Mouse (Mus musculus) MEL (cell line): Measurements from ENCODE around the gene Sytl3. TPM values are rescaled to one million over a fixed set of nuclear protein-coding genes. Genes with fewer than 3 reads are reported as not detected.

Experiments
- DNase-seq: peaks from one replicate; pipeline ENCODE4 v3.0.0; 2011; ENCODE audit warnings: low read depth, low spot score
- H3K27ac ChIP-seq: 2 replicates; pipeline ENCODE4 v1.5.1; 2012; ENCODE audit warnings: low read depth, mild to moderate bottlenecking, control low read depth, low read length, moderate library complexity; ENCODE audit not compliant: control insufficient read depth
- H3K27me3 ChIP-seq, 2 experiments: fragments of 150-350 bp in 1 of 2; sonication (generic) in 1 of 2; 2 replicates each; pipeline ENCODE4 v1.6.1; 2012; ENCODE audit warnings: low read length in 2 of 2, mild to moderate bottlenecking in 2 of 2, improper control_type of control experiment in 1 of 2, moderate library complexity in 1 of 2; ENCODE audit not compliant: insufficient read depth in 2 of 2, control insufficient read depth in 1 of 2
- H3K36me3 ChIP-seq, 2 experiments: 2 replicates each; pipeline ENCODE4 v1.6.1; 2012 to 2014; ENCODE audit warnings: low read length in 2 of 2, improper control_type of control experiment in 1 of 2, inconsistent platforms in 1 of 2, mild to moderate bottlenecking in 1 of 2; ENCODE audit not compliant: insufficient read depth in 2 of 2, control insufficient read depth in 1 of 2
- H3K4me1 ChIP-seq, 2 experiments: fragments of 150-350 bp in 1 of 2; sonication (generic) in 1 of 2; 2 replicates each; pipeline ENCODE4 v1.6.1; 2012; ENCODE audit warnings: low read length in 2 of 2, improper control_type of control experiment in 1 of 2, mild to moderate bottlenecking in 1 of 2; ENCODE audit not compliant: insufficient read depth in 2 of 2, control insufficient read depth in 1 of 2
- H3K4me3 ChIP-seq, 2 experiments: fragments of 150-350 bp in 1 of 2; sonication (generic) in 1 of 2; 2 replicates each; pipeline ENCODE4 v1.5.1; 2012; ENCODE audit warnings: low read depth in 2 of 2, low read length in 2 of 2, mild to moderate bottlenecking in 2 of 2, moderate library complexity in 2 of 2, control low read depth in 1 of 2, improper control_type of control experiment in 1 of 2; ENCODE audit not compliant: control insufficient read depth in 1 of 2, insufficient read depth in 1 of 2
- H3K79me2 ChIP-seq: 2 replicates; pipeline ENCODE4 v1.6.1; 2012; ENCODE audit warnings: mild to moderate bottlenecking, low read length, moderate library complexity; ENCODE audit not compliant: control insufficient read depth, poor library complexity, insufficient read depth
- H3K9ac ChIP-seq: 2 replicates; pipeline ENCODE4 v1.6.1; 2012; ENCODE audit warnings: low read depth, mild to moderate bottlenecking, control low read depth, low read length, moderate library complexity; ENCODE audit not compliant: control insufficient read depth, poor library complexity, severe bottlenecking
- H3K9me3 ChIP-seq: fragments of 150-350 bp; sonication (generic); replicated peaks from 2 replicates; pipeline ENCODE4 v1.6.1; 2012; ENCODE audit warnings: mild to moderate bottlenecking, low read length, improper control_type of control experiment, moderate library complexity; ENCODE audit not compliant: insufficient read depth
- CHD2 ChIP-seq: IDR thresholded peaks from 2 replicates; pipeline ENCODE4 v1.6.1; 2011; ENCODE audit warnings: low read length, improper control_type of control experiment
- CTCF ChIP-seq, 3 experiments: IDR thresholded peaks in 2 of 3; conservative IDR thresholded peaks in 1 of 3; 2 replicates each; pipeline ENCODE4 v1.5.1; 2011 to 2012; ENCODE audit warnings: low read length in 3 of 3, low read depth in 2 of 3, mild to moderate bottlenecking in 2 of 3, improper control_type of control experiment in 1 of 3, inconsistent platforms in 1 of 3, mixed read lengths in 1 of 3, moderate library complexity in 1 of 3; ENCODE audit not compliant: control insufficient read depth in 1 of 3, insufficient read depth in 1 of 3, poor library complexity in 1 of 3, severe bottlenecking in 1 of 3
- ELF1 ChIP-seq: IDR thresholded peaks from 2 replicates; pipeline ENCODE4 v1.6.1; 2014; ENCODE audit warnings: low read depth, mild to moderate bottlenecking, inconsistent platforms, low read length, improper control_type of control experiment, moderate library complexity
- ETS1 ChIP-seq: IDR thresholded peaks from 2 replicates; pipeline ENCODE4 v1.6.1; 2012; ENCODE audit warnings: low read depth, mild to moderate bottlenecking, inconsistent platforms, low read length, improper control_type of control experiment, moderate library complexity
- GABPA ChIP-seq: IDR thresholded peaks from 2 replicates; pipeline ENCODE4 v1.6.1; 2012; ENCODE audit warnings: low read depth, mild to moderate bottlenecking, inconsistent platforms, low read length, improper control_type of control experiment, moderate library complexity
- GATA1 ChIP-seq: IDR thresholded peaks from 2 replicates; pipeline ENCODE4 v1.6.1; 2011; ENCODE audit warnings: low read depth, low read length, improper control_type of control experiment
- HCFC1 ChIP-seq: IDR thresholded peaks from 2 replicates; pipeline ENCODE4 v1.6.1; 2012; ENCODE audit warnings: low read depth, mild to moderate bottlenecking, inconsistent platforms, low read length, improper control_type of control experiment, moderate library complexity
- JUND ChIP-seq: IDR thresholded peaks from 2 replicates; pipeline ENCODE4 v1.6.1; 2011; ENCODE audit warnings: low read depth, mild to moderate bottlenecking, improper control_type of control experiment, low read length
- KAT2A ChIP-seq: conservative IDR thresholded peaks from 2 replicates; pipeline ENCODE4 v1.6.1; 2012; ENCODE audit warnings: low read depth, low read length, improper control_type of control experiment, inconsistent platforms
- MAFK ChIP-seq: IDR thresholded peaks from 2 replicates; pipeline ENCODE4 v1.6.1; 2011; ENCODE audit warnings: low read depth, mild to moderate bottlenecking, low read length, improper control_type of control experiment, borderline replicate concordance
- MAX ChIP-seq: IDR thresholded peaks from 2 replicates; pipeline ENCODE4 v1.6.1; 2011; ENCODE audit warnings: low read length, improper control_type of control experiment
- MAZ ChIP-seq: IDR thresholded peaks from 2 replicates; pipeline ENCODE4 v1.6.1; 2012; ENCODE audit warnings: low read depth, mild to moderate bottlenecking, inconsistent platforms, low read length, improper control_type of control experiment
- MXI1 ChIP-seq: IDR thresholded peaks from 2 replicates; pipeline ENCODE4 v1.6.1; 2011; ENCODE audit warnings: mild to moderate bottlenecking, low read depth, low read length, improper control_type of control experiment
- NELFE ChIP-seq: IDR thresholded peaks from 2 replicates; pipeline ENCODE4 v1.6.1; 2011; ENCODE audit warnings: low read depth, low read length, improper control_type of control experiment
- POLR2A ChIP-seq, 2 experiments: IDR thresholded peaks; 2 replicates each; pipeline ENCODE4 v1.6.1; 2011 to 2012; ENCODE audit warnings: low read length in 2 of 2, mild to moderate bottlenecking in 2 of 2, control low read depth in 1 of 2, improper control_type of control experiment in 1 of 2, low read depth in 1 of 2, moderate library complexity in 1 of 2; ENCODE audit not compliant: control insufficient read depth in 1 of 2, insufficient read depth in 1 of 2, poor library complexity in 1 of 2
- POLR2AphosphoS2 ChIP-seq: IDR thresholded peaks from 2 replicates; pipeline ENCODE4 v1.6.1; 2011; ENCODE audit warnings: low read length, improper control_type of control experiment
- RAD21 ChIP-seq: IDR thresholded peaks from 2 replicates; pipeline ENCODE4 v1.6.1; 2011; ENCODE audit warnings: mild to moderate bottlenecking, low read depth, low read length, improper control_type of control experiment
- RCOR1 ChIP-seq: IDR thresholded peaks from 2 replicates; pipeline ENCODE4 v1.6.1; 2012; ENCODE audit warnings: low read depth, mild to moderate bottlenecking, inconsistent platforms, low read length, improper control_type of control experiment
- SIN3A ChIP-seq: IDR thresholded peaks from 2 replicates; pipeline ENCODE4 v1.6.1; 2012; ENCODE audit warnings: low read length, improper control_type of control experiment, inconsistent platforms
- TAL1 ChIP-seq: IDR thresholded peaks from 2 replicates; pipeline ENCODE4 v1.6.1; 2012; ENCODE audit warnings: mild to moderate bottlenecking, inconsistent platforms, low read length, moderate library complexity, mixed read lengths
- TBP ChIP-seq: IDR thresholded peaks from 2 replicates; pipeline ENCODE4 v1.8.0; 2011; ENCODE audit warnings: low read depth, low read length, improper control_type of control experiment
- UBTF ChIP-seq: IDR thresholded peaks from 2 replicates; pipeline ENCODE4 v1.6.1; 2012; ENCODE audit warnings: low read depth, mild to moderate bottlenecking, inconsistent platforms, low read length, improper control_type of control experiment, moderate library complexity, borderline replicate concordance; ENCODE audit not compliant: insufficient read depth
- ZC3H11A ChIP-seq: IDR thresholded peaks from 2 replicates; pipeline ENCODE4 v1.6.1; 2012; ENCODE audit warnings: low read depth, mild to moderate bottlenecking, inconsistent platforms, low read length, improper control_type of control experiment
- ZMIZ1 ChIP-seq: IDR thresholded peaks from 2 replicates; pipeline ENCODE4 v1.6.1; 2012; ENCODE audit warnings: low read depth, mild to moderate bottlenecking, inconsistent platforms, low read length, improper control_type of control experiment, moderate library complexity
- polyA plus RNA-seq, 2 experiments: library from polyadenylated mRNA; stranded (reverse) in 1 of 2; unstranded in 1 of 2; fragments of >175 nt in 1 of 2; fragments of >200 nt in 1 of 2; gene quantifications; 2 replicates each; pipeline versions ENCODE4 v1.2.1 to v1.2.4; 2012; ENCODE audit warnings: low replicate concordance in 2 of 2, low read depth in 1 of 2; ENCODE audit not compliant: insufficient read length in 2 of 2, insufficient read depth in 1 of 2, missing spikeins in 1 of 2
- total RNA-seq: library from RNA; depleted of rRNA; stranded (reverse); fragments of 300-350 nt; gene quantifications from 2 replicates; pipeline ENCODE4 v1.2.3, GENCODE M21; 2012

Sytl3 gene
- total and polyA plus RNA-seq, 3 experiments = not detected

- H3K79me2 ChIP-seq = peaks cover 43% of the 10 kb centered on the region
- peaks cover 8% of the 10 kb centered on the region in 2 experiments; a peak in 3 of 4 replicates for H3K4me1 ChIP-seq
- H3K4me3 ChIP-seq = no peak overlapping the region
- no peaks in the 10 kb centered on the region for H3K9me3 ChIP-seq
- no peak overlapping the region for H3K27ac ChIP-seq
- TF ChIP-seq NELFE = no peak
- TF ChIP-seq MAX = no peak
- no peak for TF ChIP-seq JUND
- no peak for TF ChIP-seq POLR2A (IDR thresholded peaks at IDR 0.05; ENCODE audit: control insufficient read depth in 1 of 2, insufficient read depth in 1 of 2, low read depth in 1 of 2, low read length in 2 of 2, poor library complexity in 1 of 2)
- no peak for TF ChIP-seq SIN3A
- TF ChIP-seq CTCF (IDR thresholded peaks at IDR 0.05 in 2 of 3, conservative IDR thresholded peaks at IDR 0.05 in 1 of 3; ENCODE audit: control insufficient read depth in 1 of 3, insufficient read depth in 1 of 3, low read depth in 2 of 3, low read length in 3 of 3, poor library complexity in 1 of 3, severe bottlenecking in 1 of 3) = no peak
- no peak overlapping the region for H3K9ac ChIP-seq
- no peak for DNase-seq
- peaks cover 0 to 10% of the 10 kb centered on the region in 2 experiments; a peak in 3 of 4 replicates for H3K36me3 ChIP-seq
- no peaks in the 10 kb centered on the region for H3K27me3 ChIP-seq
Observed at GRCm38 (mm10) chr17:6775671-6776070, 116.8 kb downstream of the Sytl3 start.

GRCm38 (mm10) chr17:6776123-6776522 lies 117.2 kb downstream of the Sytl3 start:
- Histone ChIP-seq H3K27ac (no peak overlapping the region), H3K9me3 (no peaks in the 10 kb centered on the region), H3K4me1 (peaks cover 9% of the 10 kb centered on the region in 2 experiments; a peak in 3 of 4 replicates), H3K4me3 (no peak overlapping the region), H3K27me3 (no peaks in the 10 kb centered on the region), H3K36me3 (peaks cover 0 to 14% of the 10 kb centered on the region in 2 experiments; a peak in 3 of 4 replicates), H3K9ac (no peak overlapping the region), H3K79me2 (peaks cover 45% of the 10 kb centered on the region)
- no peak for TF ChIP-seq KAT2A
- no peak for TF ChIP-seq SIN3A
- no peak for TF ChIP-seq POLR2AphosphoS2
- no peak for TF ChIP-seq MXI1
- DNase-seq = no peak

- TF ChIP-seq MAZ = no peak
- no peak for TF ChIP-seq UBTF
- TF ChIP-seq ZMIZ1 = no peak
- no peak for TF ChIP-seq CTCF (IDR thresholded peaks at IDR 0.05 in 2 of 3, conservative IDR thresholded peaks at IDR 0.05 in 1 of 3; ENCODE audit: control insufficient read depth in 1 of 3, insufficient read depth in 1 of 3, low read depth in 2 of 3, low read length in 3 of 3, poor library complexity in 1 of 3, severe bottlenecking in 1 of 3)
- TF ChIP-seq GABPA = no peak
- no peak for TF ChIP-seq SIN3A
- no peak for TF ChIP-seq RCOR1
- no peak for TF ChIP-seq GATA1
- TF ChIP-seq TAL1 = no peak
- TF ChIP-seq TBP = no peak
- TF ChIP-seq JUND = no peak
- no peak for TF ChIP-seq ZC3H11A
- TF ChIP-seq POLR2AphosphoS2 = no peak
- no peak for TF ChIP-seq MAFK
- TF ChIP-seq ETS1 = no peak
- TF ChIP-seq CHD2 = no peak
- no peak for TF ChIP-seq POLR2A (IDR thresholded peaks at IDR 0.05; ENCODE audit: control insufficient read depth in 1 of 2, insufficient read depth in 1 of 2, low read depth in 1 of 2, low read length in 2 of 2, poor library complexity in 1 of 2)
- TF ChIP-seq HCFC1 = no peak
- TF ChIP-seq RAD21 = no peak
- no peak for TF ChIP-seq ELF1
- TF ChIP-seq, all 39 proteins: peak for 0
- no peak overlapping the region for H3K9ac ChIP-seq
- peaks cover 9% of the 10 kb centered on the region in 2 experiments; a peak in 3 of 4 replicates for H3K4me1 ChIP-seq
Observed at GRCm38 (mm10) chr17:6776576-6776975, 117.7 kb downstream of the Sytl3 start.

More at GRCm38 (mm10) chr17:6776576-6776975, 117.7 kb downstream of the Sytl3 start:
- Histone ChIP-seq H3K36me3 (peaks cover 0 to 14% of the 10 kb centered on the region in 2 experiments; a peak in 3 of 4 replicates), H3K27ac (no peak overlapping the region), H3K79me2 (peaks cover 43% of the 10 kb centered on the region), H3K27me3 (no peaks in the 10 kb centered on the region), H3K9me3 (no peaks in the 10 kb centered on the region), H3K4me3 (no peak overlapping the region)
- no peak for DNase-seq
